Mouse (Mus musculus) ovary, postnatal 36 days (tissue): ENCODE results near the gene Olfr829.
"Not testable (repeated sequence)": the region's sequence is repeated elsewhere in the genome, so short reads cannot be mapped to it uniquely, and the experiment has no call there.

Source experiments
- DNase-seq: peaks from one replicate; pipeline ENCODE4 v3.0.0; 2022; ENCODE audit warnings: low spot score, mixed read lengths

The Olfr829 gene

GRCm38 (mm10) chr9:18854633-18855032, at the start of gene Olfr829:
Gene Olfr829, plus strand, starts transcription at chr9:18854933.
- DNase-seq = no peak

GRCm38 (mm10) chr9:18819426-18819825, 35.3 kb upstream of the Olfr829 start, which contains the start of gene Olfr828:
Gene Olfr828, minus strand, starts transcription at chr9:18819526.
- DNase-seq = no peak

GRCm38 (mm10) chr9:18874393-18874792, 19.7 kb downstream of the Olfr829 start, which contains the start of gene Olfr830:
Gene Olfr830, plus strand, starts transcription at chr9:18874693.
- DNase-seq = no peak

GRCm38 (mm10) chr9:18907699-18908098, 53.0 kb downstream of the Olfr829 start:
- DNase-seq = not testable (repeated sequence)
